Mouse (Mus musculus): Measurements from ENCODE around the gene Rarg. TPM values are rescaled to one million over a fixed set of nuclear protein-coding genes. Genes with fewer than 3 reads are reported as not detected.

Gene Rarg
- total and polyA plus RNA-seq, 2 experiments from 2014 or later, result 4.6 to 6.5 TPM

DNA sequence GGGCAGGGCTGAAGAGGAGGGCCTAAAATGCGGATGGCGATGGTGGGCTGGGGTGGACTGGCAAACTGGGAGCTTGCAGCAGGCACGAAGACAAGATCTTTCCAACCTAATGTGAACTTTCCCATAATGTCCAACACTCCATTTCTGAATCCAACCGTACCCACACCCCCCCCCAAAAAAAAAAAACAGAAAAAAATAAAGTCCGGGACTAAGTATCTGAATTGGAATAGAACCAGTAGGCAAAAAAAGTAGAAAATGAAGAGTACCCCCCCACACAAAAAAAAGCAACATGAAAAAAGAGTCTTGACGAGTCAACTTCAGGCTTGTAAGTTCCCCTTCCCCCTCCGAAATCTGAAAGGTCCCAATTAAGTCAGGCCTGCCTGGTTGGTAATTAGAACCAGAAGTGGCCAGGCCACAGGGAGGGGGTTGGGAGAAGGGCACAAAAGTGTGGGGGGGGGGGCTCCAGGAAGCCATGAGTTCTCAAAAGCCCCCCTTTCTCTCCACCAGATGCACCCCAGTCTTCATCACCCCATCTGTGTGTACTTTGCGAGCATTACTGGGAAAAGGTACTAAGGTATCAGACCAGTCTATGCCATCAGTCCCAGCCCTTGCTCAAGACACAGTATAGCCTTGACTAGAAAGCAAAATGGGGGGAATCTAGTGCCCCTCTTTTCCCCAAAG, 9.0 kb downstream of the Rarg start:
- Histone ChIP-seq H3K36me3 (ENCODE audit: insufficient read depth) (no peaks in the 10 kb centered on the region), H3K9ac (no peak overlapping the region), H3K27me3 (ENCODE audit: insufficient read depth, low read length) (no peaks in the 10 kb centered on the region), H3K4me3 (ENCODE audit: low read depth, low read length) (peak overlapping the region; percentile 66), H3K4me1 (ENCODE audit: insufficient read depth) (peaks cover 15% of the 10 kb centered on the region), H3K4me2 (ENCODE audit: low read depth) (peak overlapping the region; percentile 99), H3K27ac (ENCODE audit: low read depth, low read length) (peak overlapping the region; percentile 59), H3K9me3 (ENCODE audit: low read length) (no peaks in the 10 kb centered on the region)
- WGBS, result 12% methylated on average over 8 of the region's 8 CpGs
- DNase-seq (no peak), ATAC-seq (no peak)
- TF ChIP-seq CTCF (IDR thresholded peaks at IDR 0.05; ENCODE audit: low read depth), result no peak

DNA sequence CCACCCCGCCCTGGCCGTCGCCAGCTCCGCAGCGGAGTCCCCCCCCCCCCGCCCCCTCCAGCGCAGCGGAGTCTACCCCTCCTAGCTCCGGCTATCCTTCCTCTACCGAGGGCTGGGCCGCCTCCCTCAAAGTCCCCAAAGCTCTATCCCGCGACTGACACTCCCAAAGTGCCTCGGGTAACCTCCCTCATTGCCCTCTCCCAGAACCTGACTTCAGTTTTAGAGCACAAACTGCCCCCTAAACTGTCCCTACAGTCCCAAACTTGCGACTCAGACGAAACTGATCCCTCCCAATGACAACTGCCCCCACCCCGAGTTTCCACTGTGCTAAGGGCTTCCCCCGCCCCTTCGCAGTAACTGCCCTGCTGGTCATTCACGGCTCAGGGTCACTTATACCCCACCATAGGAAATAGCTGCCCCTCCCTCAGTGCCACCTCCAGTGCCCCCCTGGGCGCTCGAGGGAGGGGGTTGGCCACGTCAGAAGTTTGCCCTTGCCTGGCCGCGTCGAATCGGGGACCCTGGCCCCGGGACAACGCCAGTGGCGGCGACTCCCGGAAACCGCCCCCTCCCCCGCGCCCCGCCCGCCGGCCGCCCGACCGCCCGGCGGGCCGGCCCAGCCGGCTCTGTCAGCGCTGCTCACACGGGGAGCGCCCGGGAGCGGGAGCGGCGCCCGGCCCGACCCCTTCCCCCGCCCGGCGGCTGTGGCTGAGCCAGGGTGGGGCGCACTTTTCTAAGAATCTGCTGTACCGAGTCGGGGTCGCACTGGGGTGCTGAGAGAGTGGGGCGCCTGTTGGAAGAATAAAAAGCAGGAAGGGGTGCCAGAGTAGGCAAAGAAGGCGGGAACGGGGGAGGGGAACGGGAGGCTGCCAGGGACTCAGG, 9.8 kb downstream of the Rarg start:
- ATAC-seq, result peak; percentile 17; the same call in 1 of the 2 replicates
- peak overlapping the region; percentile 99 for H3K4me2 ChIP-seq (ENCODE audit: low read depth)
- H3K4me1 ChIP-seq (ENCODE audit: insufficient read depth), result peaks cover 19% of the 10 kb centered on the region
- peak overlapping the region; percentile 66 for H3K9ac ChIP-seq
- 6% methylated on average over 63 of the region's 65 CpGs for whole genome bisulfite sequencing
- no peaks in the 10 kb centered on the region for H3K27me3 ChIP-seq (ENCODE audit: insufficient read depth, low read length)
- H3K9me3 ChIP-seq (ENCODE audit: low read length), result no peaks in the 10 kb centered on the region
- no peak for TF ChIP-seq CTCF (IDR thresholded peaks at IDR 0.05; ENCODE audit: low read depth)
- no peaks in the 10 kb centered on the region for H3K36me3 ChIP-seq (ENCODE audit: insufficient read depth)
- H3K4me3 ChIP-seq (ENCODE audit: low read depth, low read length), result peak overlapping the region; percentile 66
- H3K27ac ChIP-seq (ENCODE audit: low read depth, low read length), result peak overlapping the region; percentile 85
- peak; percentile 28 for DNase-seq

DNA sequence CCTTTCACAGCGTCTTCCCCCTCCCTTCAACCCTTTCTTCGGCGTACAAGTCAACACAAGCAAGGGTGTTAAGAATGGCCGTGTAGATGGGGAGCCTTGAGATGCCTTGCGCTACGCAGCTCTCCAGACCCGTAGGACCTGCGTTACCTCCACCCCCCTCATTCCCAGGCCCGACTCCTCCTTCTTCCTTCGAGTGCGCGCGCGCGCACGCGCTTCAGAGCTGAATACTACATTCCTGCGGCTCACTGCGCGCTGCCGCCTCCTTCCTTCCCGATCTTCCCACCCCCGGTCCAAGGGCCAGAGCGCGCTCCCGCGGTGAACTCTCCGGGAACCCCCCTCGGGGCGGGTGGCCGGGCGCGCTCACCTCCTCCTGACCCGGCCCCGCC, 10.5 kb downstream of the Rarg start:
- peak; percentile 94 for DNase-seq
- Histone ChIP-seq H3K9me3 (ENCODE audit: low read length) (no peaks in the 10 kb centered on the region), H3K4me1 (ENCODE audit: insufficient read depth) (peaks cover 19% of the 10 kb centered on the region), H3K4me3 (ENCODE audit: low read depth, low read length) (peak overlapping the region; percentile 66), H3K27ac (ENCODE audit: low read depth, low read length) (peak overlapping the region; percentile 85), H3K27me3 (ENCODE audit: insufficient read depth, low read length) (no peaks in the 10 kb centered on the region), H3K9ac (peak overlapping the region; percentile 66), H3K4me2 (ENCODE audit: low read depth) (peak overlapping the region; percentile 99), H3K36me3 (ENCODE audit: insufficient read depth) (no peaks in the 10 kb centered on the region)
- WGBS, result under 1% methylated on average over 32 of the region's 35 CpGs
- peak; percentile 87 for ATAC-seq
- no peak for TF ChIP-seq CTCF (IDR thresholded peaks at IDR 0.05; ENCODE audit: low read depth)

DNA sequence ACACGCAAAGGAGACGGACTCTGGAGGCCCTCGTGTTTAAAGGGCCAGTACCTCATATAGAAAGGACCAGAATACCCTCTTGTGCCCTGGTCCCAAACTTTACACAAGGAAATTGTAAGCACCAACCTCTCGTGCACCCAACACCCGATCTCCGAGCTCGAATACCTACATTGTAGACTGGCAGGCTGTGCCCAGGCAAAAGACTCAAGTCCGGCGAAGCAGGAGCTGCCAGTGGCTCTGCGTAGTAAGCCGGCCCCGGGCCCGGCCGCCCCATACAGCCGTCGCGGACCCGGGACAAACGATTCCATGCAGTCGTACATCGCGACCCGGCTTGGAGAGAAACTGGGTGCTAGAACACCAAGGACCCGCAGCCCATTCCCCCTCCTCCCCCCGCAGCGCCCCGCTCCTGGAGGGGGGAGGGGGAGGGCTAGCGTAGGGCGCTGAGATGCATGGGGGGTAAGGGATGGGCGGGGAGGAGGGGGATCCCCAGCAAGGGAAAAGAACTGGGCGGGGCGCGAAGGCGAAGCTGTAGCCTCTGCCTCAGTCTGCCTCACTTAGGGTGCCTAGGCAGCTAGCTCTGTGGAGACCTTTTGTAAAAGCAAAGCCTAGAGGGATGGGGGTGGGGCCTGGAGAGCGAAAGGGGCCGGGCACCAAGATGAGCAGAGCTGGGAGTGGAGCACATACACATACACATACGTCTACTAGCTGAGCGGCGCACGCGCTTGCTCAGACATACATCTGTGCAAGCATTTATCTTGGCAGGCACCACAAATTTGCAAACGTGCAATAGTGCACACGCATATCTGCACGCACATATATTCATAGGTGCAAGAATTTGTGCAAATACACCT, 11.2 kb downstream of the Rarg start:
- Histone ChIP-seq H3K36me3 (ENCODE audit: insufficient read depth) (no peaks in the 10 kb centered on the region), H3K9ac (peak overlapping the region; percentile 66), H3K27me3 (ENCODE audit: insufficient read depth, low read length) (no peaks in the 10 kb centered on the region), H3K4me3 (ENCODE audit: low read depth, low read length) (peak overlapping the region; percentile 66), H3K4me1 (ENCODE audit: insufficient read depth) (peaks cover 19% of the 10 kb centered on the region), H3K9me3 (ENCODE audit: low read length) (no peaks in the 10 kb centered on the region), H3K27ac (ENCODE audit: low read depth, low read length) (peak overlapping the region; percentile 85), H3K4me2 (ENCODE audit: low read depth) (peak overlapping the region; percentile 99)
- 1% methylated on average over 41 of the region's 44 CpGs for WGBS
- peak; percentile 91 for DNase-seq
- TF ChIP-seq CTCF (IDR thresholded peaks at IDR 0.05; ENCODE audit: low read depth), result no peak
- peak; percentile 93 for ATAC-seq

DNA sequence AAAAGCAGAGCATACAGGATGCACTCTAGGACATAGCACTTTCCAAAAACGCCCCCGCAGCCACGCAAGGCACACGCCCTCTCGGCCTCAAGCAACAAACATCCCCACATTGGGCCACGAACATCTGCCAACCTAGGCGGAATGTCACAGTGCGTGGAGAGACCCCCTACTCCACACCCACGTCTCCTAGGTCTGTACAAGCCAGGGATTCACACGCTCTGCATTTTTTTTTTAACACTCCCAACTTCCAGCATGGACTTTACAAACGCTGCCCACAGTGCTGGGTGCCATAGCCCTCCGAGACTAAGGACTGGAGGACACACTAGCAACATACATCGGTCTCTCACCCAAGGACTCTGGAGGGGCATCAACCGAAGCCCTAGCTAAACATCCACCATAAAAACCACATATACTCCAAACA, 11.8 kb downstream of the Rarg start:
- H3K9ac ChIP-seq, result peak overlapping the region; percentile 66; the same call in 1 of the 2 replicates
- ATAC-seq, result no peak

More for the DNA sequence above, 11.8 kb downstream of the Rarg start:
- H3K4me1 ChIP-seq (ENCODE audit: insufficient read depth), result peaks cover 19% of the 10 kb centered on the region
- no peak for TF ChIP-seq CTCF (IDR thresholded peaks at IDR 0.05; ENCODE audit: low read depth)
- no peaks in the 10 kb centered on the region for H3K9me3 ChIP-seq (ENCODE audit: low read length)
- H3K4me3 ChIP-seq (ENCODE audit: low read depth, low read length), result peak overlapping the region; percentile 66
- peak overlapping the region; percentile 99 for H3K4me2 ChIP-seq (ENCODE audit: low read depth)
- 0 out of 2 replicates have a peak overlapping the region, but pooled peaks have one; percentile 85 for H3K27ac ChIP-seq (ENCODE audit: low read depth, low read length)
- no peaks in the 10 kb centered on the region for H3K36me3 ChIP-seq (ENCODE audit: insufficient read depth)
- no peaks in the 10 kb centered on the region for H3K27me3 ChIP-seq (ENCODE audit: insufficient read depth, low read length)
- DNase-seq, result no peak
- WGBS, result 11% methylated on average over 14 of the region's 14 CpGs
